Mouse (Mus musculus) lung, postnatal 0 days (tissue): ENCODE data around the gene Fuca1. TPM values are rescaled to one million over a fixed set of nuclear protein-coding genes. Genes with fewer than 3 reads are reported as not detected.
A peak's percentile ranks its signal among the peaks of the same experiment; 100 is the strongest.

Experiments
- ATAC-seq: fragments of 200-750 bp; cut with Nextera tagmentation; 2 replicates; pipeline ENCODE4 v1.8.0; 2017; ENCODE audit warnings: moderate library complexity
- DNase-seq: peaks from one replicate; pipeline ENCODE4 v3.0.0-alpha.2; 2016; ENCODE audit warnings: low spot score
- H3K27ac ChIP-seq: fragments of 300-500 bp; sonication (generic); 2 replicates; pipeline ENCODE4 v1.5.1; 2014; ENCODE audit warnings: antibody characterized with exemption, mild to moderate bottlenecking, low read length, mixed read lengths
- H3K27me3 ChIP-seq: fragments of 300-500 bp; sonication (generic); replicated peaks from 2 replicates; pipeline ENCODE4 v1.6.1; 2014; ENCODE audit warnings: low read length, mixed read lengths; ENCODE audit not compliant: insufficient read depth
- H3K36me3 ChIP-seq: fragments of 300-500 bp; sonication (generic); 2 replicates; pipeline ENCODE4 v1.6.1; 2014; ENCODE audit warnings: low read length, mixed read lengths; ENCODE audit not compliant: insufficient read depth
- H3K4me1 ChIP-seq: fragments of 300-500 bp; sonication (generic); 2 replicates; pipeline ENCODE4 v1.6.1; 2014; ENCODE audit warnings: antibody characterized with exemption, low read depth, low read length, mixed read lengths; ENCODE audit not compliant: insufficient read depth
- H3K4me2 ChIP-seq: fragments of 300-500 bp; sonication (generic); replicated peaks from 2 replicates; pipeline ENCODE4 v1.6.1; 2014; ENCODE audit warnings: low read depth, mild to moderate bottlenecking, low read length, moderate library complexity, mixed read lengths
- H3K4me3 ChIP-seq: fragments of 300-500 bp; sonication (generic); 2 replicates; pipeline ENCODE4 v1.5.1; 2014; ENCODE audit warnings: low read depth, low read length
- H3K9ac ChIP-seq: fragments of 300-500 bp; sonication (generic); replicated peaks from 2 replicates; pipeline ENCODE4 v1.6.1; 2014; ENCODE audit warnings: low read depth, mild to moderate bottlenecking
- H3K9me3 ChIP-seq: fragments of 300-500 bp; sonication (generic); 2 replicates; pipeline ENCODE4 v1.6.1; 2016; ENCODE audit warnings: low read length, mixed read lengths
- CTCF ChIP-seq: IDR thresholded peaks from 2 replicates; pipeline ENCODE4 v1.5.1; 2016; ENCODE audit warnings: antibody characterized with exemption, mild to moderate bottlenecking
- EP300 ChIP-seq: IDR thresholded peaks from 2 replicates; pipeline ENCODE4 v1.6.1; 2016; ENCODE audit warnings: antibody characterized with exemption, mild to moderate bottlenecking, control low read depth
- WGBS: fragments of 180-500 bp; shearing (Covaris S2); extraction: QIAGEN DNeasy Blood & Tissue Kit; methylation state at CpG from one replicate; pipeline ENCODE4 v1.1.7; 2014; 5-methylcytosine and 5-hydroxymethylcytosine counted together
- polyA plus RNA-seq: library from polyadenylated mRNA; unstranded; fragments of >200 nt; fragmentation: Nextera tagmentation; extraction: Ambion mirVana; gene quantifications from 2 replicates; pipeline ENCODE4 v1.2.1, GENCODE M21; 2015

Gene Fuca1
- polyA plus RNA-seq, 1 experiment from 2014 or later, result 131 TPM

DNA sequence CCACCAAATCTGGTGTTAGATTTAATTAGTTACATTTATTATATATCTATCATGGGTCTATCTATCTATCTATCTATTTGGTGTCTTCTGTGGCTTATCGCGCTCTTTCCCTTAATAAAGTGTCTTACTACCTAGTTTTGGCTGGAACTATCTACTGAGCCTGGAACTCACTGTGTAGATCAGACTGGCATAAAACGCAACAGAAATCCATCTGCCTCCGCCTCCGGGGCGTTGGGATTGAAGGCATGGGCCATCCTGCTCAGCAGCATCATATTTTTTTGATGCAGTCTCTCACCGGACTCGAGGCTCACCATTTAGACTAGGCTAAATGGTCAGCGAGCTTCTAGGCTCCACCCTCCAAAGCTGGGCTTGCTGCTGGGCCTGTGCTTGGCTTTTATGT lies 67.2 kb downstream of the Fuca1 start:
- Histone ChIP-seq H3K36me3 (0 out of 2 replicates have a peak, but pooled peaks cover 6% of the 10 kb centered on the region), H3K4me2 (peak overlapping the region; percentile 98), H3K27me3 (no peaks in the 10 kb centered on the region), H3K4me3 (peak overlapping the region; percentile 95), H3K9ac (peak overlapping the region; percentile 92), H3K4me1 (peaks cover 8% of the 10 kb centered on the region; the same call in 1 of the 2 replicates), H3K27ac (peak overlapping the region; percentile 82; the same call in 1 of the 2 replicates), H3K9me3 (no peaks in the 10 kb centered on the region)
- TF ChIP-seq EP300, result no peak
- TF ChIP-seq CTCF, result no peak
- WGBS, result 64% methylated on average over 9 of the region's 9 CpGs
- ATAC-seq (no peak), DNase-seq (no peak)

Other genes with a start within 250 kb of the Fuca1 start
- 2.7 and 3.7 TPM in 2 replicates for gene Ifnlr1, start 234.4 kb upstream of the Fuca1 start, polyA plus RNA-seq
- not detected in 2 replicates for gene Il22ra1, start 192.6 kb upstream of the Fuca1 start, polyA plus RNA-seq
- gene Myom3, start 161.0 kb upstream of the Fuca1 start, polyA plus RNA-seq, result 3.0 and 3.3 TPM in 2 replicates
- gene Srsf10, start 65.0 kb upstream of the Fuca1 start, polyA plus RNA-seq, result 153 and 160 TPM in 2 replicates
- gene Pnrc2, start 46.9 kb upstream of the Fuca1 start, polyA plus RNA-seq, result 139 and 145 TPM in 2 replicates
- gene Cnr2, start 25.3 kb upstream of the Fuca1 start, polyA plus RNA-seq, result 1.9 and 2.2 TPM in 2 replicates
- gene Hmgcl, start 25.7 kb downstream of the Fuca1 start, polyA plus RNA-seq, result 63.6 and 67.7 TPM in 2 replicates
- 37.0 and 40.5 TPM in 2 replicates for gene Gale, start 43.0 kb downstream of the Fuca1 start, polyA plus RNA-seq
- 103 and 115 TPM in 2 replicates for gene Lypla2, start 51.9 kb downstream of the Fuca1 start, polyA plus RNA-seq
- gene Pithd1, start 66.5 kb downstream of the Fuca1 start, polyA plus RNA-seq, result 35.3 and 39.6 TPM in 2 replicates
- 25.6 and 26.8 TPM in 2 replicates for gene Eloa, start 101.0 kb downstream of the Fuca1 start, polyA plus RNA-seq
- gene Rpl11, start 132.7 kb downstream of the Fuca1 start, polyA plus RNA-seq, result 325 and 355 TPM in 2 replicates
- gene Id3, start 222.8 kb downstream of the Fuca1 start, polyA plus RNA-seq, result 430 and 477 TPM in 2 replicates